Mouse (Mus musculus): ENCODE data around the gene Pfdn2. TPM values are rescaled to one million over a fixed set of nuclear protein-coding genes. Genes with fewer than 3 reads are reported as not detected.
A peak's percentile ranks its signal among the peaks of the same experiment; 100 is the strongest.

The Pfdn2 gene
- total RNA-seq, 2 experiments from 2014 or later: 154 to 158 TPM

DNA sequence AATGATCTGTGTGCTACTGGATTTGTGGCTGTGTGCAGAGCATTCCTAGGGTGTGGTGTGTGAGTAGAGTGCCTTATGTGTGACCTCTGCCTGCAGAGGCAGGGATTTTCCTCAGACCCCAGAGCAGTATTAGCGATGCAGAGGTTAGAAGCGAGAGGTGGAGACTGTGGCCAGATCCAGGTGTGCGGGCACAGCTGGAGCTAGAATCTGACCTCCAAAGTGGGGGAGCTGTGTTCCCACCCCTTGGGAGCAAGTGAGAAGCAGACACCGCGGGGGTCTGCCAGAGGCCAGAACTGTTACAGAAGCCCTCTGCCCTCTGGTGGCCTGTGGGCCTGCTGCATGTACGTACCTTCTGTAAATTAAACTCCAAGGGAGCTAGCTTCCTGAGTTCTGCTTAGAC lies 41.6 kb downstream of the Pfdn2 start:
- intact Hi-C loops (cut with DNase I): no loop called here
- no peak for DNase-seq (ENCODE audit: low spot score in 2 of 2)

DNA sequence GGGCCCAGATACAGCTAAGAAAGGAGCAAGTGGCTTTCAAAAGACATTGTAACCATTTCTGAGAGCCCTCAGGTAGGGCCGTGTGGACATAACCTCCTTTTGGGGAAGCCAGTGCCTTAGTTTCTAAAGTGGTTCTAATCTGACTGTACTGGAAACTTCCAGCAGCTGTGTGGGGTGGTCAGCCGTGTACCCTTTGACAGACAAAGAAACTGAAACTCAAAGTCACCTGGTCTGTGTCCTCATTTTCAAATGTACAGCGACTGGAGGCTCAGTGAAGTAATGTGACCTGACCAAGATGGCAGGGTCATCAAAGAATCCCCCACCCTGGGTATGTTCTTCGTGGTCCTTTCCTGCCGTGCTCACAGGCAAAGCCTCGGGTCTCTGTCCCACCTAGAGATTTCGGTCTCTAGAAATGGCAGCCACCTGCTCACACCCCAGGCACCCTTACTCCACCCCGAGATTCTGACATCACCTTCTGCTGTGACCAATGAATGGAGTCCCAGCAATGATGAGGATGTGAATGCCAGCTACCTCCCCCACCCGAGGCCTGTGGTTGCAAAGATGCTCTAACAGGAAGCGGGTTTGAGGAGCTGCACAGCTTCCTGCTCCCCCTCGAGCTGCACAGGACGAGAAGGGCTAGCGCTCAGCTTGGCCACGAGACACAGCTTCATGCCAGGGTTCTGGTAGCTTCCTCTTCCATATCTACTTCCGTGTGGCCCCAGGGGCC lies 43.1 kb downstream of the Pfdn2 start, which contains the start of gene Arhgap30:
Arhgap30 (plus strand) TSS at position 579 of the 727 bp plus-strand sequence.
- peak; percentile 9 to 48 for DNase-seq (ENCODE audit: low spot score in 2 of 2)
- intact Hi-C loops (cut with DNase I): no loop called here

DNA sequence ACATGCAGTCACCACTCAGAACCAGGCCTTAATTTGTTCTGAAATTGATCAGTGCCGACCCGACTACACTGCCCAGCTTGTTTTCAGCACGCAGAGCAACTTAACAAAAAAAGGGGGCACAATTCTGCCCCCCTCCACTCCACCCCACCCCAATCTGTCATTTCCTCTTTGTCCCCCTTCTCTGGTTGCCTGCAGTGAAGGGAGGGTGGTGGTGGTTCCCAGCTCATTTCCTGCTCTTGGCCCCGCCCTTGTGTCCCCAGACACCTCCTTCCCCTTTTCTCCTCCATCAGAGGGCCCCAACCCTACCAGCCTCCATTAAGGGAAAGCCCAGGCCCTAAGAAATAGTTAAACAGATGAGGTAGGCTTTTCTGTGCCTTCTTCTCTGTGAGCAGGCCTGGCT lies 44.6 kb downstream of the Pfdn2 start:
- intact Hi-C loops (cut with DNase I): no loop called here
- peak in 1 of 2 experiments; percentile 27 for DNase-seq (ENCODE audit: low spot score in 2 of 2)

DNA sequence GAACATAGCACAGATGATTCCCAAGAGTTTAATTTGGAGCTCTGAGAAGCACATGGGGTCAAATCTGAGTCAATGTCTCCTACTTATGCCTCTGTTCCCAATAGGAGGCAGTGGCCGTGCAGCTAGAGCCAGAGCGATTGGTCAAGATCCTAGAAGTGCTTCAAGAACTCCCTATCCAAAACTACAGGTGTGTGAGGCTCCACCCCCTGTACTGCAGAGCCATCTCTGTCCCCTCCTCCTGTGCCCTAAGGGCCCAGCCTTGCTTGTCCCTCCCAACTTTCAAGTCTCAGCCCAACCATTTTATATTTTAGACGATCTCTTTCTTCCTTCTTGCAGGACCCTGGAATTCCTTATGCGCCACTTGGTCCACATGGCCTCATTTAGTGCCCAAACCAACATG lies 56.4 kb downstream of the Pfdn2 start:
- intact Hi-C loops (cut with DNase I): no loop called here

DNA sequence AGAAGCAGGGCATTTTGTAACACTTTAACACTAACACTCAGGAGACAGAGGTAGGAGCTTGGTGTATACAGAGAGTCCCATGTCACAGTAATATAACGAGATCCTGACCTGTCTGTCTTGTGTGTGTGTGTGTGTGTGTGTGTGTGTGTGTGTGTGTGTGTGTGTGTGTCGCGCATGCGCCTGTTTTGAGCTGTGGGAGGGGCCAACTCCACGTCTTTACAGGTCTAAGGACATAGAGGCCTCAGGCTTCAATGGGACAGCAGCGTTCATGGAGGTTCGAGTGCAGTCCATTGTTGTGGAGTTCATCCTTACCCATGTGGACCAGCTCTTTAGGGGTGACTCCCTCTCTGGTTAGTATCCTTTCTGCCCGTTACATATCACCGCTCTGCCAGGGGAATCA lies 57.5 kb downstream of the Pfdn2 start:
- intact Hi-C loops (cut with DNase I): no loop called here
- no peak for DNase-seq (ENCODE audit: low spot score in 2 of 2)

More for the DNA sequence above, 56.4 kb downstream of the Pfdn2 start:
- DNase-seq (ENCODE audit: low spot score in 2 of 2): no peak

DNA sequence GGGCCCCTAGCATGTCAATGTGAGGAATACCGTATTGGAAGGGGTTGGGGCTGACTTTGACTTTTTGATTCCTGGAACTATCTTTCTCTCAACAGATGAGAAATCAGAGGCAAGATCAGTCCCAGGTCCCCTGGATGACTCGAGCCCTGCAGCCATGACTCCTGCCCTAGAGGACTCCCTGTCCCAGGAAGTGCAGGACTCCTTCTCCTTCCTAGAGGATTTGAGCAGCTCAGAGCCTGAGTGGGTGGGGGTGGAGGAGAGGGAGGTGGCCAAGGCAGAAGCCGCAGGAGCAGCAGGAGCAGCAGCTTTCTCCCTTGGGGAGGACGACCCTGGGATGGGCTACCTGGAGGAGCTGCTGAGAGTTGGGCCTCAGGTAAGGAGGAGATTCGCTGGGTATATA lies 61.8 kb downstream of the Pfdn2 start:
- intact Hi-C loops (cut with DNase I): no loop called here

More for the DNA sequence above, 61.8 kb downstream of the Pfdn2 start:
- DNase-seq (ENCODE audit: low spot score in 2 of 2): no peak

Other genes starting within 250 kb of the Pfdn2 start
- gene Cfap126, start 231.8 kb upstream of the Pfdn2 start, total RNA-seq (2021): under 1 TPM; 0.34 to 0.43 TPM
- gene Sdhc, start 195.1 kb upstream of the Pfdn2 start, total RNA-seq (2021): 100 to 1,000 TPM; 199 to 205 TPM
- gene Mpz, start 195.0 kb upstream of the Pfdn2 start, total RNA-seq (2021): not detected
- gene Pcp4l1, start 149.4 kb upstream of the Pfdn2 start, total RNA-seq (2021): 100 to 1,000 TPM in 1 of 2 experiments, 10 to 100 TPM in 1; 70.0 to 130 TPM
- gene Nr1i3, start 131.7 kb upstream of the Pfdn2 start, total RNA-seq (2021): under 1 TPM in 1 of 2 experiments, not detected in 1; 0.21 TPM
- 10 to 100 TPM; 71.8 to 89.6 TPM for gene Tomm40l, start 123.2 kb upstream of the Pfdn2 start, total RNA-seq (2021)
- gene Apoa2, start 120.6 kb upstream of the Pfdn2 start, total RNA-seq (2021): 1 to 10 TPM; 2.7 to 3.1 TPM
- 10 to 100 TPM; 14.9 to 15.1 TPM for gene Fcer1g, start 111.3 kb upstream of the Pfdn2 start, total RNA-seq (2021)
- gene Adamts4, start 95.2 kb upstream of the Pfdn2 start, total RNA-seq (2021): 10 to 100 TPM; 10.9 to 12.8 TPM
- gene Ndufs2, start 94.3 kb upstream of the Pfdn2 start, total RNA-seq (2021): 100 to 1,000 TPM; 258 to 278 TPM
- 10 to 100 TPM; 58.1 to 63.6 TPM for gene B4galt3, start 75.3 kb upstream of the Pfdn2 start, total RNA-seq (2021)
- gene Ppox, start 64.5 kb upstream of the Pfdn2 start, total RNA-seq (2021): 10 to 100 TPM; 19.9 to 29.4 TPM
- gene Usp21, start 57.7 kb upstream of the Pfdn2 start, total RNA-seq (2021): 10 to 100 TPM; 59.6 to 64.1 TPM
- 100 to 1,000 TPM; 105 to 115 TPM for gene Ufc1, start 50.6 kb upstream of the Pfdn2 start, total RNA-seq (2021)
- gene Dedd, start 16.5 kb upstream of the Pfdn2 start, total RNA-seq (2021): 10 to 100 TPM; 38.2 to 39.8 TPM
- gene Nit1, start within 50 bp of the Pfdn2 start, total RNA-seq (2021): 10 to 100 TPM; 42.2 to 43.4 TPM
- 1 to 10 TPM; 6.2 TPM for gene Klhdc9, start 15.1 kb downstream of the Pfdn2 start, total RNA-seq (2021)
- gene Nectin4, start 24.4 kb downstream of the Pfdn2 start, total RNA-seq (2021): 1 to 10 TPM; 1.9 to 2.1 TPM
- gene Arhgap30, start 43.3 kb downstream of the Pfdn2 start, total RNA-seq (2021): 1 to 10 TPM; 1.9 to 2.8 TPM
- gene Usf1, start 65.6 kb downstream of the Pfdn2 start, total RNA-seq (2021): 100 to 1,000 TPM; 105 TPM
- 1 to 10 TPM; 2.0 to 3.0 TPM for gene Tstd1, start 73.2 kb downstream of the Pfdn2 start, total RNA-seq (2021)
- 1 to 10 TPM; 5.5 to 7.2 TPM for gene F11r, start 91.9 kb downstream of the Pfdn2 start, total RNA-seq (2021)
- 1 to 10 TPM; 5.3 TPM for gene Alyref2, start 157.8 kb downstream of the Pfdn2 start, total RNA-seq (2021)
- not detected for gene Itln1, start 189.6 kb downstream of the Pfdn2 start, total RNA-seq (2021)
- gene Cd244a, start 213.5 kb downstream of the Pfdn2 start, total RNA-seq (2021): not detected

Measured in left cerebral cortex, postnatal 25 days (tissue).